Mouse (Mus musculus): ENCODE measurements around the gene Fyco1. TPM values are rescaled to one million over a fixed set of nuclear protein-coding genes. Genes with fewer than 3 reads are reported as not detected.

Fyco1 gene
- 10 to 100 TPM; 30.0 to 33.9 TPM for polyA plus RNA-seq (2017; shearing (Covaris generic))

GRCm38 (mm10) chr9:123851713-123852448 is at the start of gene Fyco1:
TSS of gene Fyco1 (minus strand) at chr9:123851899.

GRCm38 (mm10) chr9:123861929-123862328 is 10.2 kb upstream of the Fyco1 start, which contains the start of gene Xcr1:
TSS of gene Xcr1 (minus strand) at chr9:123862029.

GRCm38 (mm10) chr9:123806267-123806666 is 45.4 kb downstream of the Fyco1 start, which contains the start of gene Cxcr6:
TSS of gene Cxcr6 (plus strand) at chr9:123806475.

Other genes starting within 250 kb of the Fyco1 start
- under 1 TPM; 0.05 to 0.27 TPM for gene Slc6a20b, start 219.3 kb downstream of the Fyco1 start, polyA plus RNA-seq (2017; shearing (Covaris generic))
- gene Ccr9, start 173.5 kb downstream of the Fyco1 start, polyA plus RNA-seq (2017; shearing (Covaris generic)) = 10 to 100 TPM in 1 of 2 experiments, 1 to 10 TPM in 1; 5.3 to 11.4 TPM
- under 1 TPM; 0.18 to 0.49 TPM for gene Slc6a20a, start 173.0 kb downstream of the Fyco1 start, polyA plus RNA-seq (2017; shearing (Covaris generic))
- 10 to 100 TPM; 33.2 to 37.4 TPM for gene Lztfl1, start 134.2 kb downstream of the Fyco1 start, polyA plus RNA-seq (2017; shearing (Covaris generic))
- 100 to 1,000 TPM in 1 of 2 experiments, 10 to 100 TPM in 1; 36.5 to 171 TPM for gene Cxcr6, start 45.4 kb downstream of the Fyco1 start, polyA plus RNA-seq (2017; shearing (Covaris generic))
- gene Xcr1, start 10.1 kb upstream of the Fyco1 start, polyA plus RNA-seq (2017; shearing (Covaris generic)) = under 1 TPM; 0.67 to 0.80 TPM
- gene Ccr1, start 116.8 kb upstream of the Fyco1 start, polyA plus RNA-seq (2017; shearing (Covaris generic)) = 1 to 10 TPM; 1.5 to 4.0 TPM
- not detected for gene Ccr1l1, start 126.5 kb upstream of the Fyco1 start, polyA plus RNA-seq (2017; shearing (Covaris generic))
- gene Ccr3, start 170.1 kb upstream of the Fyco1 start, polyA plus RNA-seq (2017; shearing (Covaris generic)) = 10 to 100 TPM in 1 of 2 experiments, under 1 TPM in 1; 0.58 to 20.2 TPM